Mouse (Mus musculus) thymus, postnatal 36 days (tissue): Measurements from ENCODE around the gene Fa2h.
A peak's percentile ranks its signal among the peaks of the same experiment; 100 is the strongest.

ENCODE experiments used
- DNase-seq, 2 experiments: peaks; one replicate each; pipeline ENCODE4 v3.0.0; 2022; ENCODE audit warnings: mixed read lengths in 2 of 2

Gene Fa2h

DNA sequence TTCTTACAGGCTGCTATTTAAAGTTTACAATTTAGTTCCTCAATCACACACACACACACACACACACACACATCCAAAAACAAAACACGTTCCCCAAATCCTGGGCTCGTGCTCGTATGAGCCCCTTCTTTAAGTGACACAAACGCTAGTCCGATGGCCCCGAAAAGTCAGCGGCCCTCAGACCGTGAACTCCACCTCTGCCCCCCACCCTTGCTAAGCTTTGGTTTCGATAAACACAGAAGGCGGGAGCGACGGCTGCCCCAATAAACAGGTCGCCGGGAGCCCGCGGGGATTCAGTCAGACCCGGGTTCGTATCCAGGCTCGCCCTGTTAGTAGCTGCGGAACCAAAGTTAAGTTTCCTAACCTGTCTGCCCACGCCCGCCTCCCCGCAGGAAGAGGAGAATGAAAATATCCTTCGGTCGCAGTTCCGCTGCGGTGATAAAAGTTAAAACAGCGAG lies 94.2 kb downstream of the Fa2h start:
- DNase-seq = peak; percentile 66 to 67

DNA sequence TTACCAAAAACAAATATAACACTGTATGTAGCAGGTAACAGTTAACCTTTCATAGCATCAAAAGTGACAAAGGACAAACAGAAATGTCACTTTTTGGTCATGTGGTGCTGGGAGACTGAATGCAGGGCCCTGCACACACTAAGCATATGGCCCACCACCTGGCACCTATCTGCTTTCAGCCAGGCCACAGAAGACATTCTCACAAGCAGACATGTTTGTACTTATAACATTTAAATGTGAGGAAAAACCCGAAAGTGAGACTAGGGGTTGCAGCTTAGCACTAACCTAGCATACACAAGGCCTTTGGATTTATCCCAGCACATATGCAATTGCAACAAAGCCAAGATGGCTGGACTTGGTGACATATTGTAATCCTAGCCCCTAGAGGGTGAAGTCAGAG lies 95.6 kb downstream of the Fa2h start:
- DNase-seq = no peak
